In the genomic region with DNA sequence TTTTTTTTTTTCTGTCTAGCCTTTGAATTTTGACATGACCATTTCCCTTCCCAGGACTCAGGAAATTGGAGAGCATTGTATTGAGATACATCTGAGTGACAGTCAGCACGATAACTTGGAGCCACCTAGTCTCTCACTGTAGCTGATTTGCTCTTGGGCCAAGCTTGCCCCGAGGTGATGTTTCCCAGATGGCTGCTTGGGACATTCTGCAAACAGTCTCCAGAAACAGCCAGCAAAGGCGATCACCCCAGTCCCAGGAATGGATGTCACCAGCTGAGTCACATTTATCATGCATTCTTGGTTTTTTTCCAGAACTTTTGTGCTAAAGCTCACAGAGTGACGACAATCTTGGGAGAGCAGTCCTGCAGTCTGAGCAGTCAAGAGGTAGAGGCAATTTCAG, we compare ENCODE assay signal across 10 mouse cellular contexts.
DNase-seq lines count a peak whose midpoint lies in the region; ATAC-seq and TF ChIP-seq lines count a peak whose summit lies in the region.
"Had no signal": no experiment of that assay in that cellular context is flagged by ENCODE, and none has a peak within 500 bp of the region (broad histone marks: within the 10 kb centered on the region; RNA-seq: fewer than 3 reads in every experiment).

No protein-coding gene starts in this region.

- ATAC-seq in lung, postnatal 0 days: peak; percentile 60

- H3K27ac ChIP-seq in lung, postnatal 0 days (ENCODE audit: low read length): no peak overlapping the region
- H3K27ac ChIP-seq: limb, embryonic 12.5 days had no signal

- H3K9me3 ChIP-seq in lung, postnatal 0 days (ENCODE audit: low read length): no peaks in the 10 kb centered on the region
- H3K9me3 ChIP-seq: limb, embryonic 12.5 days had no signal

- no peaks in the 10 kb centered on the region for H3K4me1 ChIP-seq in lung, postnatal 0 days (ENCODE audit: insufficient read depth, low read depth, low read length)
- H3K4me1 ChIP-seq: limb, embryonic 12.5 days had no signal

- H3K4me3 ChIP-seq in lung, postnatal 0 days (ENCODE audit: low read depth, low read length): no peak overlapping the region
- H3K4me3 ChIP-seq: limb, embryonic 12.5 days had no signal

- H3K27me3 ChIP-seq in lung, postnatal 0 days (replicated peaks; ENCODE audit: insufficient read depth, low read length): no peaks in the 10 kb centered on the region
- H3K27me3 ChIP-seq: limb, embryonic 12.5 days had no signal

- H3K36me3 ChIP-seq in lung, postnatal 0 days (ENCODE audit: insufficient read depth, low read length): no peaks in the 10 kb centered on the region
- H3K36me3 ChIP-seq: limb, embryonic 12.5 days had no signal

- no peak for TF ChIP-seq EP300 in lung, postnatal 0 days (IDR thresholded peaks at IDR 0.05)

- 37% methylated on average over 4 of the region's 4 CpGs for WGBS in lung, postnatal 0 days

- TF ChIP-seq CTCF in lung, postnatal 0 days (IDR thresholded peaks at IDR 0.05): no peak

- no peak overlapping the region for H3K4me2 ChIP-seq in lung, postnatal 0 days (replicated peaks; ENCODE audit: low read depth, low read length)
- H3K4me2 ChIP-seq: limb, embryonic 12.5 days had no signal

- H3K9ac ChIP-seq in lung, postnatal 0 days (replicated peaks; ENCODE audit: low read depth): no peak overlapping the region
- H3K9ac ChIP-seq: limb, embryonic 12.5 days had no signal

- DNase-seq in adrenal gland, adult 8-10 months: peak; percentile 29
- DNase-seq in adrenal gland, postnatal 25 days: no peak
- DNase-seq in lung, postnatal 0 days (ENCODE audit: low spot score): peak; percentile 52
- DNase-seq in lung, postnatal 25 days (ENCODE audit: low spot score): no peak
- peak; percentile 42 to 70 for DNase-seq in kidney, adult 8-10 months
- no peak for DNase-seq in layer of hippocampus, postnatal 36 days
- no peak for DNase-seq in right cerebral cortex, adult 18-20 months
- DNase-seq in T-cell, adult 2 months (ENCODE audit: low spot score): no peak
- DNase-seq: midbrain, embryonic 14.5 days had no signal

Comparison
In these comparisons a context has a peak if more than half of its experiments do, and no peak if none do; other contexts are left out.
1. DNase-seq: peak in adrenal gland, adult 8-10 months (single experiment), lung, postnatal 0 days (single experiment) and kidney, adult 8-10 months (2 of 2); none in adrenal gland, postnatal 25 days (single experiment), lung, postnatal 25 days (single experiment), layer of hippocampus, postnatal 36 days (0 of 2), right cerebral cortex, adult 18-20 months (single experiment) and T-cell, adult 2 months (single experiment).